Mouse (Mus musculus): Measurements from ENCODE around the gene Dand5. TPM values are rescaled to one million over a fixed set of nuclear protein-coding genes. Genes with fewer than 3 reads are reported as not detected.
A peak's percentile ranks its signal among the peaks of the same experiment; 100 is the strongest.

Gene Dand5
- polyA plus RNA-seq, 1 experiment from 2014 or later: 12.5 TPM

GRCm38 (mm10) chr8:84809109-84809940 lies 13.3 kb downstream of the Dand5 start:
- POLR2A ChIA-PET: interaction anchor here (0.6 to 1.5 kb wide), 3 partner anchors 25 to 1149 kb away, joined by 3 read pairs; no protein-coding TSS in a partner anchor
- TF ChIP-seq CTCF (IDR thresholded peaks at IDR 0.05): no peak
- in situ Hi-C loops (cut with MboI; ENCODE audit: low pct_unique_long_range_greater_than_20kb): no loop called here
- CTCF ChIA-PET: interaction anchor here (0.9 to 8.3 kb wide), 5 partner anchors 8 to 101 kb away, joined by 3 to 80 read pairs (median 6); no protein-coding TSS in a partner anchor
- no peaks in the 10 kb centered on the region for H3K27me3 ChIP-seq
- DNase-seq (ENCODE audit: low read depth, low spot score): no peak
- ATAC-seq: no peak

GRCm38 (mm10) chr8:84806031-84806430 lies 16.6 kb downstream of the Dand5 start:
- in situ Hi-C loops (cut with MboI; ENCODE audit: low pct_unique_long_range_greater_than_20kb): no loop called here
- H3K27me3 ChIP-seq: no peaks in the 10 kb centered on the region

GRCm38 (mm10) chr8:84799999-84800831 lies 22.4 kb downstream of the Dand5 start, which contains the start of gene Nfix:
Gene Nfix, minus strand, starts transcription at chr8:84800344.
- no peak for TF ChIP-seq CTCF (IDR thresholded peaks at IDR 0.05)
- no peaks in the 10 kb centered on the region for H3K27me3 ChIP-seq
- in situ Hi-C loops (cut with MboI; ENCODE audit: low pct_unique_long_range_greater_than_20kb): loop anchor here (5.0 kb wide), 2 partner anchors 38 to 63 kb away; no protein-coding TSS in a partner anchor
- POLR2A ChIA-PET: interaction anchor here (0.7 kb wide), 1 partner anchor 87 kb away, joined by 3 read pairs; no protein-coding TSS in a partner anchor
- ATAC-seq: peak; percentile 66
- CTCF ChIA-PET: no interaction called here
- no peak for DNase-seq (ENCODE audit: low read depth, low spot score)

More at GRCm38 (mm10) chr8:84806031-84806430, 16.6 kb downstream of the Dand5 start:
- ChIA-PET POLR2A (no interaction called here), CTCF (interaction anchor here (0.9 kb wide), 1 partner anchor 68 kb away, joined by 3 read pairs; no protein-coding TSS in a partner anchor)
- TF ChIP-seq CTCF (IDR thresholded peaks at IDR 0.05): no peak
- DNase-seq (ENCODE audit: low read depth, low spot score): no peak
- ATAC-seq: no peak

GRCm38 (mm10) chr8:84799136-84799931 lies 23.3 kb downstream of the Dand5 start:
- no peaks in the 10 kb centered on the region for H3K27me3 ChIP-seq
- in situ Hi-C loops (cut with MboI; ENCODE audit: low pct_unique_long_range_greater_than_20kb): loop anchor here (5.0 kb wide), 2 partner anchors 37 to 62 kb away; no protein-coding TSS in a partner anchor
- ATAC-seq (peak; percentile 55), DNase-seq (ENCODE audit: low read depth, low spot score) (no peak)
- POLR2A ChIA-PET: interaction anchor here (0.9 kb wide), 1 partner anchor 55 kb away, joined by 3 read pairs; no protein-coding TSS in a partner anchor
- no peak for TF ChIP-seq CTCF (IDR thresholded peaks at IDR 0.05)
- CTCF ChIA-PET: interaction anchor here (1.2 kb wide), 1 partner anchor 17 kb away, joined by 3 read pairs; no protein-coding TSS in a partner anchor

- no peaks in the 10 kb centered on the region for H3K27me3 ChIP-seq
- ATAC-seq (no peak), DNase-seq (ENCODE audit: low read depth, low spot score) (no peak)
- POLR2A ChIA-PET: interaction anchor here (0.6 to 0.9 kb wide), 2 partner anchors 54 to 131 kb away, joined by 3 read pairs; no protein-coding TSS in a partner anchor
- no peak for TF ChIP-seq CTCF (IDR thresholded peaks at IDR 0.05)
- in situ Hi-C loops (cut with MboI; ENCODE audit: low pct_unique_long_range_greater_than_20kb): loop anchor here (5.0 kb wide), 2 partner anchors 36 to 61 kb away; no protein-coding TSS in a partner anchor
- CTCF ChIA-PET: interaction anchor here (1.0 to 1.2 kb wide), 2 partner anchors 16 to 55 kb away, joined by 3 to 4 read pairs; no protein-coding TSS in a partner anchor
These were observed 24.0 kb downstream of the Dand5 start for GRCm38 (mm10) chr8:84798446-84799135.

- no peak for DNase-seq (ENCODE audit: low read depth, low spot score)
- in situ Hi-C loops (cut with MboI; ENCODE audit: low pct_unique_long_range_greater_than_20kb): loop anchor here (5.0 kb wide), 2 partner anchors 36 to 61 kb away; no protein-coding TSS in a partner anchor
- no peak for TF ChIP-seq CTCF (IDR thresholded peaks at IDR 0.05)
- no peak for ATAC-seq
- CTCF ChIA-PET: interaction anchor here (1.0 to 1.2 kb wide), 2 partner anchors 15 to 54 kb away, joined by 3 to 4 read pairs; no protein-coding TSS in a partner anchor
- POLR2A ChIA-PET: interaction anchor here (0.6 kb wide), 1 partner anchor 132 kb away, joined by 3 read pairs; no protein-coding TSS in a partner anchor
- no peaks in the 10 kb centered on the region for H3K27me3 ChIP-seq
These were observed 24.7 kb downstream of the Dand5 start for GRCm38 (mm10) chr8:84797971-84798370.

GRCm38 (mm10) chr8:84797256-84797797 lies 25.3 kb downstream of the Dand5 start:
- TF ChIP-seq CTCF (IDR thresholded peaks at IDR 0.05): no peak
- CTCF ChIA-PET: interaction anchor here (1.3 kb wide), 1 partner anchor 60 kb away, joined by 4 read pairs; no protein-coding TSS in a partner anchor
- ATAC-seq (no peak), DNase-seq (ENCODE audit: low read depth, low spot score) (no peak)
- H3K27me3 ChIP-seq: no peaks in the 10 kb centered on the region
- in situ Hi-C loops (cut with MboI; ENCODE audit: low pct_unique_long_range_greater_than_20kb): loop anchor here (5.0 kb wide), 2 partner anchors 35 to 60 kb away; no protein-coding TSS in a partner anchor
- POLR2A ChIA-PET: no interaction called here

GRCm38 (mm10) chr8:84794486-84794885 lies 28.1 kb downstream of the Dand5 start:
- H3K27me3 ChIP-seq: no peaks in the 10 kb centered on the region
- DNase-seq (ENCODE audit: low read depth, low spot score) (no peak), ATAC-seq (no peak)
- TF ChIP-seq CTCF (IDR thresholded peaks at IDR 0.05): no peak
- ChIA-PET POLR2A (no interaction called here), CTCF (interaction anchor here (0.8 to 1.3 kb wide), 2 partner anchors 21 to 54 kb away, joined by 3 read pairs; no protein-coding TSS in a partner anchor)
- in situ Hi-C loops (cut with MboI; ENCODE audit: low pct_unique_long_range_greater_than_20kb): no loop called here
